Mouse (Mus musculus) gastrocnemius, adult 2 months (tissue): ENCODE measurements at regions not wholly inside any gene's neighbourhood (a gene's known extent, or its start where the extent isn't known, plus 50 kb on each side); places are given as distances from the start of the nearest gene placed in this dataset.
"Not testable (repeated sequence)": the region's sequence is repeated elsewhere in the genome, so short reads cannot be mapped to it uniquely, and the experiment has no call there.

Experiments used
- DNase-seq: peaks from one replicate; pipeline ENCODE4 v3.0.0; 2022
- H3K27ac ChIP-seq: fragments of 200-600 bp; 2 replicates; pipeline ENCODE4 v1.8.1; 2022; ENCODE audit warnings: mild to moderate bottlenecking
- H3K4me3 ChIP-seq: fragments of 200-600 bp; 2 replicates; pipeline ENCODE4 v1.8.1; 2022; ENCODE audit warnings: mild to moderate bottlenecking, moderate library complexity
- CTCF ChIP-seq: fragments of 200-600 bp; IDR thresholded peaks from 2 replicates; pipeline ENCODE4 v1.8.1; 2022; ENCODE audit warnings: antibody characterized with exemption, mild to moderate bottlenecking, moderate library complexity
- intact Hi-C: fragments of 180-260 bp; cut with DNase I; formaldehyde crosslinking; loops from one replicate; pipeline ENCODE4 v1.15.1; 2025

- TF ChIP-seq CTCF = no peak
- DNase-seq = no peak
- H3K4me3 ChIP-seq = no peak overlapping the region
- intact Hi-C loops = no loop called here
- H3K27ac ChIP-seq = no peak overlapping the region
Observed at GRCm38 (mm10) chr4:153633260-153633659, 150.6 kb upstream of the Ajap1 start.

DNA sequence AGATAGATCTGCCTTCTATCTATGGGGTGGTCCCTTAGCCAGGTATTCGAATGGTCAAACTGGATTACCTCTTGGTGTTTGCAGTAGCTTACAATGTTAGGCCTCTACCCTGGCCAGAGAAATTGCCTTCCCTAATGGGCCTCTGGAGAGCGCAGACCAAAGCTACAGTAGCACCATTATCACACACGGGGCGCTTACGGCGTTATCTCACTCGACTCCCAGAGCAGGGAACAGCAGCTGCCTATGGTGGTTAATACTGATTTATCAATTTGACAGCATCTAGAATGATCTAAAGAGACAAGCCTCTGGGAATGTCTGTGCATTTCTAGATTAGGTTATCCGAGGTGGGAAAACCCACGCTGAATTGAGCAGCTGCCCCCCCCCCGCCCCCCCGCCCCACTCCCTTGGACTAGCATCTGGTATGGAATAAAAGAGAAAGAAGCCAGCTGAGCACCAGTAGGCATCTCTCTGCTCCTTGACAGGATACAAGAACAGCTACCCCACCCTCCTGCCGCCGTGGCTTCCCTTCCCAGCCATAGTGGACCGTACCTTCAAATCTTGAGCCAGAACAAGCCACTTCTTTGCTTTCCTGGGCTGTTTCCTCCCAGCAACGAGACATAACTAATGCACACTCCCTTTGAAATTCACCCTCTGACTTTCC, 151.7 kb upstream of the Ajap1 start:
- no peak overlapping the region for H3K27ac ChIP-seq
- intact Hi-C loops = no loop called here
- no peak for TF ChIP-seq CTCF
- no peak for DNase-seq
- H3K4me3 ChIP-seq = no peak overlapping the region

DNA sequence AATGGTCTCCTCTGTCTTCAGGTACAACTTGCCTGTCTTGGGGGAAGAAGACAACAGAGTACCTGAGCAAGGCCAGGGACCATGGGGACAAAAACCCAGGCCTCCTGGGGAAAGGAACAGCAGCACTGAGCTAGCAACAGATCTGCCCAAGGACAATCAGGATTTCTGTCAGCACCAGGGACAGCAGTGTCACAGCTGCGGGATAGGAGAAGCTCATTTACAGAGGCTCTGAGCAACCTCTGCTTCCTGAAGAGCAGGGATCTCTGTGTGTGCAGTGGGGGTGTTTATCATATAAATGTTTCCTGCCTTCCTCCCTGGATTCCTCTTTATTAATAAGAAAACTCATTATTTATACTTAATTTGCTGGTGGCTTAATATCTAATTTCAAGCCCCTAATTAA, 155.4 kb upstream of the Ajap1 start:
- intact Hi-C loops = no loop called here
- Histone ChIP-seq H3K4me3 (no peak overlapping the region), H3K27ac (no peak overlapping the region)
- no peak for TF ChIP-seq CTCF
- no peak for DNase-seq

DNA sequence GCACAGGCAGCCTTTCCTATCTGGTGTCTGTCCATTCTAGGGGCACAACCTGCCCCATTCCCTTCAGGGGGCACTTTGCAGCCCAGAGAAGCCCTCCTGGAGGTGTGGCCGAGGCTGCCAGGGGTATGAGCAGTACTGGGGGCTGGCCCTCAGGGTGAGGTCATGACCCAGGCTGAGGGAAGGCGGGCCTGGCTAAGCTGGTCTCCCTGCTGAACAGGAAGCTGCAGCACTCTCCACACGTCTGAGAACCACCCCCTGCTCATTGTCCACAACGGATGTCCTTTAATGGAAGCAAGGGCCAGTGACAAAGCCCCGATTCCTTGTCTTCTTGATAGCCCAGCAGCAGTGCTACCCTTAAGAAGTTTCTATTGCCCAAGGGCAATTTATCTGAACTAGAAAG, 169.2 kb upstream of the Ajap1 start:
- TF ChIP-seq CTCF = no peak
- Histone ChIP-seq H3K27ac (no peak overlapping the region), H3K4me3 (no peak overlapping the region)
- intact Hi-C loops = no loop called here
- DNase-seq = no peak

GRCm38 (mm10) chr4:153652841-153653240, 170.2 kb upstream of the Ajap1 start:
- Histone ChIP-seq H3K4me3 (no peak overlapping the region), H3K27ac (no peak overlapping the region)
- intact Hi-C loops = no loop called here
- DNase-seq = no peak
- TF ChIP-seq CTCF = no peak

GRCm38 (mm10) chr4:153662731-153663130, 180.1 kb upstream of the Ajap1 start:
- DNase-seq = no peak
- Histone ChIP-seq H3K4me3 (no peak overlapping the region), H3K27ac (no peak overlapping the region)
- TF ChIP-seq CTCF = no peak
- intact Hi-C loops = no loop called here

DNA sequence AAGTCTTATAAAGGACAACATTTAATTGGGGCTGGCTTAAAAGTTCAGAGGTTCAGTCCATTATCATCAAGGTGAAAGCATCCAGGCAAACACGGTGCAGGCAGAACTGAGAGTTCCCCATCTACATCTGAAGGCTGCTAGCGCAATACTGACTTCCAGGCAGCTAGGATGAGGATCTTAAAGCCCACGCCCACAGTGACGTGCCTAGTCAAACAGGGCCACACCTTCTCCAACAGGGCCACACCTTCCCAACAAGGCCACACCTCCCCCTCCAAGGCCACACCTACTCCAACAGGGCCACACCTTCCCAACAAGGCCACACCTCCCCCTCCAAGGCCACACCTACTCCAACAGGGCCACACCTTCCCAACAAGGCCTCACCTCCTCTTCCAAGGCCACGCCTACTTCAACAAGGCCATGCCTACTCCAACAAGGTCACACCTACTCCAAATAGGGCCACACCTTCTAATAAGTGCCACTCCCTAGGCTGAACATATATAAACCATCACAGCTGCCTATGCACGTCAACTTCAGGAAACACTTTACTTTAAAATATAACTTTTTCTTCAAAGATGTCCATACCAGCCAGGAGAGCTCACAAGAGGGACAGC, 184.1 kb upstream of the Ajap1 start:
- DNase-seq, H3K27ac ChIP-seq, intact Hi-C loops, H3K4me3 ChIP-seq: not testable (repeated sequence)

DNA sequence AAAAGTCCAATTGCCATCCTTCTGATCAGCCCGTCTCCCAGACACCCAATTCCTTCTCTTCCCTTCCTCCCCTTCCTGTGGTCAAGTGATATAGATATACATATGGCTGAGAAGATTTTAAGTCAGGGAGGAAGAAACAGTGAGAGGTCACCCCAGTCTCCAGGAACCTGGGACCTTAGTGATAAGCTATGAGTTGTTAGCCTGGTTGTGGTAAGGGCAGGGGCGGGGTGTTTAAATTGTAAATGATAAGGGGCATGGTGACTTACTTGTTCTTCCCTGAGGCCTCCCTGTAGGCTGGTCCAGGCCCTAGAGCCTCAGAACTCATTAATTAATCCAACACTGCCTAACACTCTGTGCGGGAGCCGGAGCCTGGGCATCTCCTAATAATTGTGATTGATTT, 186.5 kb upstream of the Ajap1 start:
- intact Hi-C loops = no loop called here
- DNase-seq = no peak
- no peak overlapping the region for H3K27ac ChIP-seq
- no peak overlapping the region for H3K4me3 ChIP-seq
- TF ChIP-seq CTCF = no peak

GRCm38 (mm10) chr4:153670216-153670615, 187.6 kb upstream of the Ajap1 start:
- TF ChIP-seq CTCF = no peak
- intact Hi-C loops = no loop called here
- H3K4me3 ChIP-seq = no peak overlapping the region
- DNase-seq = no peak
- no peak overlapping the region for H3K27ac ChIP-seq

GRCm38 (mm10) chr4:153675431-153675830, 192.8 kb upstream of the Ajap1 start:
- Histone ChIP-seq H3K27ac (no peak overlapping the region), H3K4me3 (no peak overlapping the region)
- no peak for DNase-seq
- intact Hi-C loops = no loop called here
- TF ChIP-seq CTCF = no peak

DNA sequence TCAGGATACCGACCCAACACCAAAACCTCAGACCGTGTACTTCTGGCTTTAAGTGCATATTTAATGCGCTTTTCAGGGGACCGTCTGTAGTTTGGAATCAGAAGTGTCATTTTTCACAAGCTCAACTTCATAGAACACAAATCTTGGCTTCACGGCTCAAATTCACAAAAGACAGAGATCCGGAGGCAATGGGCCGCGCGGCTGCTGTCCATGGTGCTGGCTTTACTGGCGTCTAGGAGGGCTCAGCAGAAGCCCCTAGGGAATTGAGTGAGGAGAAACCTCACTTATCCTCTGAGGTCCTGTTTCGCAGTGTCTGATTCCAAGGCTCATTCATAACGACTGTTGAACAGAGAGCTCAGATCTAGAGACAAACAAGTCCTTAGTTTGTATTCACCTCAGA, 196.5 kb upstream of the Ajap1 start:
- intact Hi-C loops = no loop called here
- TF ChIP-seq CTCF = no peak
- no peak for DNase-seq

DNA sequence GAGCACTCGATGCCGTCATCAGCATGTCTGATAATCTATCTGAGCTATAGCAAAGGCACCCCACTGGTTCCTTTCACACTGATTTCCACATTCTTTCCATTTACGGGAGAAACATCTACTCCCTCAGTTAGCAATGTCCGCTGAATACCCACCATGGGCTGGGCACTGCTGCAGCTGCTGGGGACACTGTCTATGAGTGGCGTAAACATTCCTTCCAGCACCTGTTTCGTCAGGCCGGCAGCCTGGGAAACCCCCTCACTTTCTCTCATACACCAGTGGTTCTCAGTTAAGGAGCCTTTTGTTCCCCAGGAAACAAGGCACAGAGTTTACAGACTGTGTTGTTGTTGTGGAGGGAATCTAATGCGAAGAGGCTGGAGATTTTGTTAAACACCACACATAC, 205.8 kb upstream of the Ajap1 start:
- H3K4me3 ChIP-seq = no peak overlapping the region
- H3K27ac ChIP-seq = no peak overlapping the region
- TF ChIP-seq CTCF = no peak
- intact Hi-C loops = no loop called here
- no peak for DNase-seq

More for the DNA sequence above, 196.5 kb upstream of the Ajap1 start:
- Histone ChIP-seq H3K27ac (no peak overlapping the region), H3K4me3 (no peak overlapping the region)

DNA sequence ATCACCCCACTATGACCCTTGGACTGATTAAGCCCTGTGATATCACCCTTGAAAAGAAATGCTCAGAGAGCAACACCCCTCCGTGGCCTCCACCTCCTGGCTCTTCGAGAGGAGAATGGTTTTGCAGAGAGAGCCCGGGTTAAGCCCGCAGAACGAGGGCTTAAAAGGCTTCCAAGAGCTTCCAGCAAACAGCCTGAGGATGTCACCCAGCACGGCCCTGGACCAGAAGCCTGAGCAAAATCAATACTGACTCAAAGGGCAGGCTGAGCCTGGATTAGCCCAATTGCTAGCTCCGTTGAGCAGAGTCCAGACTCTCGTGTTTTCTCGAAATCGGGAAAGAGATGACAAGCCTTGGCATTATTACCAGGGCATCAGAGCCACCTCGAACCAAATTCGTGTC, 211.3 kb upstream of the Ajap1 start:
- DNase-seq = no peak
- intact Hi-C loops = no loop called here
- no peak overlapping the region for H3K27ac ChIP-seq
- TF ChIP-seq CTCF = no peak
- H3K4me3 ChIP-seq = no peak overlapping the region

DNA sequence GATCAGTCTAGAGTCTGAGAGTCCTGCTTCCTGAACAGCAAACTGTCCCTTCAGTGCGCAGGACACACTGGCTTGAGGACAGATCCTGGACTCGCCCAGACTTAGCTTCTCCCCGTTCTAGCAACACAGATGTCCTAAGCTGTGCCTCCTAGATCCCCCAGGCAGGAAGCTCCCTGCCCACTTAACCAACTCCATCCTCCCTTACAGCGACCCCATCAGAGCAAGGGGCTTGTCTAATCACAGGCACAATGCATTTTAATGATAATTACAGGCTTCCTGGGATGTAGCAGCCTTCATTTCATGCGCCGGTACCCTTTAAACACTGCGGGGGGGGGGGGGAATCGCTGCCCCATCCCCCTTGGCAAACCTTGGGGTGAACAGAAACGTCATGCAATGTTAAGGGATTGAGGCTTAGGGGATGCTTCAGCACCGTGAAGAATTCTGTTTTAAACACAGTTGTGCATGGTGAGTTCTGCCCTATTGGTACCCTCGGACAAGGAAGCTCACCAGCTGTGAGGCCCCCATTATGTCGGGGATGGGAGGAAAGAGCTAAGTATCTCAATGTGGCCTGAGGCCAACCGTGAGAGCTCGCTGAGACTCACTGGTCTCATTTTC, 213.9 kb upstream of the Ajap1 start:
- H3K27ac ChIP-seq = no peak overlapping the region
- intact Hi-C loops = no loop called here
- no peak for DNase-seq
- TF ChIP-seq CTCF = no peak
- no peak overlapping the region for H3K4me3 ChIP-seq
